Mouse (Mus musculus) Muller cell, postnatal 12 days (primary cell): Measurements from ENCODE around the gene Astl.
"Not testable (repeated sequence)": the region's sequence is repeated elsewhere in the genome, so short reads cannot be mapped to it uniquely, and the experiment has no call there.

Experiments used
- DNase-seq: peaks from one replicate; pipeline ENCODE4 v3.0.0-alpha.2; 2015; ENCODE audit errors: inconsistent ontology term

Astl gene

GRCm38 (mm10) chr2:127338416-127338815, at the start of gene Astl:
Gene Astl, plus strand, starts transcription at chr2:127338639.
- no peak for DNase-seq

GRCm38 (mm10) chr2:127292250-127292649, 46.2 kb upstream of the Astl start:
- no peak for DNase-seq

- DNase-seq, result no peak
These were observed 41.2 kb upstream of the Astl start for GRCm38 (mm10) chr2:127297001-127297805.

GRCm38 (mm10) chr2:127298056-127298455, 40.4 kb upstream of the Astl start:
- no peak for DNase-seq

GRCm38 (mm10) chr2:127300701-127301100, 37.7 kb upstream of the Astl start:
- DNase-seq, result no peak

GRCm38 (mm10) chr2:127301883-127302282, 36.6 kb upstream of the Astl start:
- DNase-seq, result no peak

GRCm38 (mm10) chr2:127304192-127304591, 34.2 kb upstream of the Astl start:
- DNase-seq, result not testable (repeated sequence)

GRCm38 (mm10) chr2:127304609-127305210, 33.7 kb upstream of the Astl start:
- DNase-seq, result no peak

GRCm38 (mm10) chr2:127306123-127306522, 32.3 kb upstream of the Astl start:
- DNase-seq, result no peak

GRCm38 (mm10) chr2:127307179-127307578, 31.3 kb upstream of the Astl start:
- no peak for DNase-seq

GRCm38 (mm10) chr2:127308660-127309059, 29.8 kb upstream of the Astl start:
- no peak for DNase-seq

- DNase-seq, result no peak
These were observed 28.2 kb upstream of the Astl start for GRCm38 (mm10) chr2:127310246-127310645.

- no peak for DNase-seq
These were observed 27.8 kb upstream of the Astl start for GRCm38 (mm10) chr2:127310685-127311084.

GRCm38 (mm10) chr2:127311193-127311592, 27.2 kb upstream of the Astl start:
- DNase-seq, result no peak

GRCm38 (mm10) chr2:127312801-127313200, 25.6 kb upstream of the Astl start:
- DNase-seq, result no peak

GRCm38 (mm10) chr2:127313878-127314277, 24.6 kb upstream of the Astl start:
- no peak for DNase-seq

GRCm38 (mm10) chr2:127314467-127315154, 23.8 kb upstream of the Astl start:
- DNase-seq, result no peak

- DNase-seq, result no peak
These were observed 23.3 kb upstream of the Astl start for GRCm38 (mm10) chr2:127315155-127315470.

- no peak for DNase-seq
These were observed 22.0 kb upstream of the Astl start for GRCm38 (mm10) chr2:127316431-127316830.

GRCm38 (mm10) chr2:127318136-127318535, 20.3 kb upstream of the Astl start:
- no peak for DNase-seq

- DNase-seq, result no peak
These were observed 19.4 kb upstream of the Astl start for GRCm38 (mm10) chr2:127319071-127319470.

- DNase-seq, result no peak
These were observed 15.7 kb upstream of the Astl start for GRCm38 (mm10) chr2:127322671-127323285.
